Mouse (Mus musculus) kidney, embryonic 16.5 days (tissue): ENCODE results near the gene Zfp445. TPM values are rescaled to one million over a fixed set of nuclear protein-coding genes. Genes with fewer than 3 reads are reported as not detected.
A peak's percentile ranks its signal among the peaks of the same experiment; 100 is the strongest.

Experiments used
- ATAC-seq: fragments of 200-750 bp; cut with Nextera tagmentation; 2 replicates; pipeline ENCODE4 v1.8.0; 2017; ENCODE audit warnings: moderate TSS enrichment; ENCODE audit not compliant: low FRiP score, low TSS enrichment
- H3K27ac ChIP-seq: fragments of 300-500 bp; sonication (generic); 2 replicates; pipeline ENCODE4 v1.5.1; 2014; ENCODE audit warnings: low read length
- H3K27me3 ChIP-seq: fragments of 300-500 bp; sonication (generic); 2 replicates; pipeline ENCODE4 v1.6.1; 2014; ENCODE audit warnings: low read length, control low read depth, mixed read lengths; ENCODE audit not compliant: insufficient read depth
- H3K36me3 ChIP-seq: fragments of 300-500 bp; sonication (generic); 2 replicates; pipeline ENCODE4 v1.6.1; 2014; ENCODE audit warnings: low read length, control low read depth, mixed read lengths; ENCODE audit not compliant: insufficient read depth
- H3K4me1 ChIP-seq: fragments of 300-500 bp; sonication (generic); 2 replicates; pipeline ENCODE4 v1.6.1; 2014; ENCODE audit warnings: low read length, control low read depth, mixed read lengths; ENCODE audit not compliant: insufficient read depth
- H3K4me2 ChIP-seq: fragments of 300-500 bp; sonication (generic); replicated peaks from 2 replicates; pipeline ENCODE4 v1.6.1; 2014; ENCODE audit warnings: low read depth, low read length
- H3K4me3 ChIP-seq: fragments of 300-500 bp; sonication (generic); 2 replicates; pipeline ENCODE4 v1.5.1; 2014; ENCODE audit warnings: mild to moderate bottlenecking, low read length
- H3K9ac ChIP-seq: fragments of 300-500 bp; sonication (generic); replicated peaks from 2 replicates; pipeline ENCODE4 v1.6.1; 2014; ENCODE audit warnings: low read length
- H3K9me3 ChIP-seq: fragments of 300-500 bp; sonication (generic); 2 replicates; pipeline ENCODE4 v1.6.1; 2016; ENCODE audit warnings: low read length, control low read depth
- WGBS: fragments of 180-500 bp; shearing (Covaris S2); extraction: QIAGEN DNeasy Blood & Tissue Kit; methylation state at CpG from one replicate; pipeline ENCODE4 v1.1.7; 2014; 5-methylcytosine and 5-hydroxymethylcytosine counted together
- polyA plus RNA-seq: library from polyadenylated mRNA; unstranded; fragments of >200 nt; fragmentation: Nextera tagmentation; extraction: Ambion mirVana; gene quantifications from 2 replicates; pipeline ENCODE4 v1.2.1, GENCODE M21; 2015

Gene Zfp445
- polyA plus RNA-seq: 82.3 and 83.0 TPM in 2 replicates

- peak within 1 kb of the TSS; percentile 93 for H3K9ac ChIP-seq
- H3K36me3 ChIP-seq: peaks cover 21% of the 10 kb centered on the region
- peaks cover 12% of the 10 kb centered on the region for H3K4me1 ChIP-seq
- peaks cover 20% of the 10 kb centered on the region for H3K9me3 ChIP-seq
- 0 out of 2 replicates have a peak, but pooled peaks cover 3% of the 10 kb centered on the region for H3K27me3 ChIP-seq
- H3K4me3 ChIP-seq: peak within 1 kb of the TSS; percentile 91
- H3K4me2 ChIP-seq: peak within 1 kb of the TSS; percentile 61
- H3K27ac ChIP-seq: peak within 1 kb of the TSS; percentile 79; the same call in 1 of the 2 replicates
- under 1% methylated on average over 34 of the region's 34 CpGs for WGBS
- peak; percentile 93 for ATAC-seq
These were observed at the start of gene Zfp445 for GRCm38 (mm10) chr9:122865697-122866166. TSS of gene Zfp445 (minus strand) at chr9:122866006.

GRCm38 (mm10) chr9:122902717-122903535, 37.1 kb upstream of the Zfp445 start:
- H3K4me1 ChIP-seq: no peaks in the 10 kb centered on the region
- ATAC-seq: peak; percentile 100
- no peaks in the 10 kb centered on the region for H3K27me3 ChIP-seq
- peaks cover 3% of the 10 kb centered on the region; the same call in 1 of the 2 replicates for H3K9me3 ChIP-seq
- WGBS: 13% methylated on average over 32 of the region's 32 CpGs
- peak overlapping the region; percentile 62 for H3K4me3 ChIP-seq
- peak overlapping the region; percentile 71 for H3K4me2 ChIP-seq
- H3K9ac ChIP-seq: peak overlapping the region; percentile 73
- no peak overlapping the region for H3K27ac ChIP-seq
- peaks cover 11% of the 10 kb centered on the region for H3K36me3 ChIP-seq

GRCm38 (mm10) chr9:122901047-122901446, 35.2 kb upstream of the Zfp445 start:
- Histone ChIP-seq H3K9ac (no peak overlapping the region), H3K4me1 (no peaks in the 10 kb centered on the region), H3K4me2 (no peak overlapping the region), H3K4me3 (no peak overlapping the region), H3K27ac (no peak overlapping the region), H3K27me3 (no peaks in the 10 kb centered on the region), H3K36me3 (peaks cover 2% of the 10 kb centered on the region; the same call in 1 of the 2 replicates), H3K9me3 (peaks cover 1% of the 10 kb centered on the region)
- ATAC-seq: no peak
- WGBS: 91% methylated on average over 2 of the region's 2 CpGs

- WGBS: 4% methylated on average over 53 of the region's 54 CpGs
- Histone ChIP-seq H3K4me1 (peaks cover 6% of the 10 kb centered on the region), H3K4me3 (peak overlapping the region; percentile 73), H3K36me3 (no peaks in the 10 kb centered on the region), H3K27ac (0 out of 2 replicates have a peak overlapping the region, but pooled peaks have one; percentile 20), H3K4me2 (peak overlapping the region; percentile 77), H3K27me3 (no peaks in the 10 kb centered on the region), H3K9ac (peak overlapping the region; percentile 75), H3K9me3 (0 out of 2 replicates have a peak, but pooled peaks cover 3% of the 10 kb centered on the region)
- peak; percentile 94 for ATAC-seq
These were observed 20.8 kb upstream of the Zfp445 start for GRCm38 (mm10) chr9:122886372-122887179.

GRCm38 (mm10) chr9:122885385-122885784, 19.6 kb upstream of the Zfp445 start, which contains the start of gene Zkscan7:
TSS of gene Zkscan7 (plus strand) at chr9:122885685.
- H3K4me1 ChIP-seq: peaks cover 6% of the 10 kb centered on the region
- H3K27me3 ChIP-seq: no peaks in the 10 kb centered on the region
- no peak for ATAC-seq
- 0 out of 2 replicates have a peak, but pooled peaks cover 3% of the 10 kb centered on the region for H3K9me3 ChIP-seq
- no peak within 1 kb of the TSS for H3K9ac ChIP-seq
- H3K36me3 ChIP-seq: no peaks in the 10 kb centered on the region
- H3K4me3 ChIP-seq: peak within 1 kb of the TSS; percentile 73
- 94% methylated on average over 3 of the region's 3 CpGs for WGBS
- H3K4me2 ChIP-seq: peak within 1 kb of the TSS; percentile 77
- H3K27ac ChIP-seq: 0 out of 2 replicates have a peak within 1 kb of the TSS, but pooled peaks have one; percentile 20

- Histone ChIP-seq H3K9ac (no peak overlapping the region), H3K27me3 (no peaks in the 10 kb centered on the region), H3K4me2 (no peak overlapping the region), H3K36me3 (no peaks in the 10 kb centered on the region), H3K27ac (no peak overlapping the region), H3K4me1 (no peaks in the 10 kb centered on the region), H3K4me3 (no peak overlapping the region), H3K9me3 (no peaks in the 10 kb centered on the region; the same call in 1 of the 2 replicates)
- ATAC-seq: no peak
- 91% methylated on average over 2 of the region's 2 CpGs for WGBS
These were observed 9.3 kb upstream of the Zfp445 start for GRCm38 (mm10) chr9:122875145-122875544.

GRCm38 (mm10) chr9:122874653-122875052, 8.8 kb upstream of the Zfp445 start:
- H3K27ac ChIP-seq: no peak overlapping the region
- 0 out of 2 replicates have a peak, but pooled peaks cover under 1% of the 10 kb centered on the region for H3K27me3 ChIP-seq
- no peaks in the 10 kb centered on the region; the same call in 1 of the 2 replicates for H3K9me3 ChIP-seq
- H3K4me1 ChIP-seq: no peaks in the 10 kb centered on the region
- H3K4me2 ChIP-seq: no peak overlapping the region
- H3K4me3 ChIP-seq: no peak overlapping the region
- ATAC-seq: no peak
- no peak overlapping the region for H3K9ac ChIP-seq
- no peaks in the 10 kb centered on the region for H3K36me3 ChIP-seq
- 68% methylated on average over 1 of the region's 1 CpGs for WGBS

- Histone ChIP-seq H3K27me3 (0 out of 2 replicates have a peak, but pooled peaks cover 3% of the 10 kb centered on the region), H3K4me1 (no peaks in the 10 kb centered on the region), H3K27ac (no peak overlapping the region), H3K4me2 (no peak overlapping the region), H3K36me3 (no peaks in the 10 kb centered on the region), H3K4me3 (no peak overlapping the region), H3K9ac (no peak overlapping the region), H3K9me3 (no peaks in the 10 kb centered on the region; the same call in 1 of the 2 replicates)
- 85% methylated on average over 4 of the region's 4 CpGs for WGBS
- ATAC-seq: no peak
These were observed 6.8 kb upstream of the Zfp445 start for GRCm38 (mm10) chr9:122872595-122872994.

GRCm38 (mm10) chr9:122866192-122866591, 386 bp upstream of the Zfp445 start:
- peaks cover 12% of the 10 kb centered on the region for H3K4me1 ChIP-seq
- H3K36me3 ChIP-seq: peaks cover 16% of the 10 kb centered on the region
- ATAC-seq: peak; percentile 16; the same call in 1 of the 2 replicates
- H3K4me3 ChIP-seq: peak overlapping the region; percentile 91
- 0 out of 2 replicates have a peak, but pooled peaks cover 3% of the 10 kb centered on the region for H3K27me3 ChIP-seq
- H3K9ac ChIP-seq: peak overlapping the region; percentile 93
- peak overlapping the region; percentile 61 for H3K4me2 ChIP-seq
- H3K9me3 ChIP-seq: peaks cover 15% of the 10 kb centered on the region
- WGBS: 88% methylated on average over 4 of the region's 4 CpGs
- H3K27ac ChIP-seq: no peak overlapping the region
